Mouse (Mus musculus) lung, embryonic 14.5 days (tissue): Measurements from ENCODE around the gene Plekho2. TPM values are rescaled to one million over a fixed set of nuclear protein-coding genes. Genes with fewer than 3 reads are reported as not detected.

Source experiments
- ATAC-seq: fragments of 200-750 bp; cut with Nextera tagmentation; 2 replicates; pipeline ENCODE4 v1.8.0; 2017; ENCODE audit warnings: mild to moderate bottlenecking, moderate TSS enrichment, moderate library complexity; ENCODE audit not compliant: insufficient read depth
- DNase-seq: peaks from one replicate; pipeline ENCODE4 v3.0.0-alpha.2; 2015
- H3K27ac ChIP-seq: fragments of 300-500 bp; sonication (generic); 2 replicates; pipeline ENCODE4 v1.5.1; 2014; ENCODE audit warnings: low read depth, mild to moderate bottlenecking, moderate library complexity
- H3K27me3 ChIP-seq: fragments of 300-500 bp; sonication (generic); 2 replicates; pipeline ENCODE4 v1.6.1; 2014; ENCODE audit warnings: low read length, control low read depth; ENCODE audit not compliant: insufficient read depth
- H3K36me3 ChIP-seq: fragments of 300-500 bp; sonication (generic); 2 replicates; pipeline ENCODE4 v1.6.1; 2014; ENCODE audit warnings: control low read depth; ENCODE audit not compliant: insufficient read depth
- H3K4me1 ChIP-seq: fragments of 300-500 bp; sonication (generic); 2 replicates; pipeline ENCODE4 v1.6.1; 2014; ENCODE audit warnings: antibody characterized with exemption, control low read depth; ENCODE audit not compliant: insufficient read depth
- H3K4me2 ChIP-seq: fragments of 300-500 bp; sonication (generic); 2 replicates; pipeline ENCODE4 v1.6.1; 2014; ENCODE audit warnings: mild to moderate bottlenecking
- H3K4me3 ChIP-seq: fragments of 300-500 bp; sonication (generic); 2 replicates; pipeline ENCODE4 v1.5.1; 2014; ENCODE audit warnings: low read depth, low read length
- H3K9ac ChIP-seq: fragments of 300-500 bp; sonication (generic); 2 replicates; pipeline ENCODE4 v1.6.1; 2014
- H3K9me3 ChIP-seq: fragments of 300-500 bp; sonication (generic); 2 replicates; pipeline ENCODE4 v1.6.1; 2016; ENCODE audit warnings: low read depth, low read length, control low read depth
- CTCF ChIP-seq: IDR thresholded peaks from 2 replicates; pipeline ENCODE4 v1.5.1; 2016; ENCODE audit warnings: antibody characterized with exemption, low read depth
- WGBS: fragments of 180-500 bp; shearing (Covaris S2); extraction: QIAGEN DNeasy Blood & Tissue Kit; methylation state at CpG from one replicate; pipeline ENCODE4 v1.1.7; 2014; 5-methylcytosine and 5-hydroxymethylcytosine counted together
- polyA plus RNA-seq: library from polyadenylated mRNA; unstranded; fragments of >200 nt; fragmentation: Nextera tagmentation; extraction: Ambion mirVana; gene quantifications from 2 replicates; pipeline ENCODE4 v1.2.1, GENCODE M21; 2014

The Plekho2 gene
- polyA plus RNA-seq, 1 experiment from 2014 or later: 21.8 TPM

GRCm38 (mm10) chr9:65600951-65601350 lies 21.1 kb upstream of the Plekho2 start:
- no peak for DNase-seq
- H3K4me1 ChIP-seq: no peaks in the 10 kb centered on the region
- WGBS: 71% methylated on average over 2 of the region's 2 CpGs
- no peaks in the 10 kb centered on the region for H3K9me3 ChIP-seq
- peaks cover under 1% of the 10 kb centered on the region; the same call in 1 of the 2 replicates for H3K36me3 ChIP-seq
- H3K4me2 ChIP-seq: no peak overlapping the region
- H3K27ac ChIP-seq: no peak overlapping the region
- no peak overlapping the region for H3K4me3 ChIP-seq
- no peak for ATAC-seq
- no peaks in the 10 kb centered on the region for H3K27me3 ChIP-seq
- no peak overlapping the region for H3K9ac ChIP-seq
- no peak for TF ChIP-seq CTCF

- peak; percentile 59 for TF ChIP-seq CTCF
- peak; percentile 89 for DNase-seq
- Histone ChIP-seq H3K9ac (no peak overlapping the region), H3K9me3 (no peaks in the 10 kb centered on the region), H3K27me3 (no peaks in the 10 kb centered on the region), H3K4me2 (peak overlapping the region; percentile 40), H3K27ac (no peak overlapping the region), H3K4me1 (no peaks in the 10 kb centered on the region), H3K4me3 (peak overlapping the region; percentile 18), H3K36me3 (peaks cover 21% of the 10 kb centered on the region)
- ATAC-seq: no peak
- 37% methylated on average over 9 of the region's 11 CpGs for WGBS
Observed at GRCm38 (mm10) chr9:65598765-65599249, 19.0 kb upstream of the Plekho2 start.

GRCm38 (mm10) chr9:65593596-65593995 lies 13.8 kb upstream of the Plekho2 start:
- Histone ChIP-seq H3K4me3 (no peak overlapping the region), H3K9me3 (no peaks in the 10 kb centered on the region), H3K27me3 (no peaks in the 10 kb centered on the region), H3K4me2 (no peak overlapping the region), H3K27ac (no peak overlapping the region), H3K9ac (no peak overlapping the region), H3K36me3 (peaks cover 67% of the 10 kb centered on the region), H3K4me1 (peaks cover 6% of the 10 kb centered on the region)
- DNase-seq (no peak), ATAC-seq (no peak)
- TF ChIP-seq CTCF: no peak
- WGBS: 81% methylated on average over 9 of the region's 9 CpGs

GRCm38 (mm10) chr9:65592721-65593120 lies 12.9 kb upstream of the Plekho2 start:
- Histone ChIP-seq H3K9ac (no peak overlapping the region), H3K4me2 (no peak overlapping the region), H3K9me3 (no peaks in the 10 kb centered on the region), H3K36me3 (peaks cover 67% of the 10 kb centered on the region), H3K4me3 (no peak overlapping the region), H3K27me3 (no peaks in the 10 kb centered on the region), H3K27ac (no peak overlapping the region), H3K4me1 (peaks cover 6% of the 10 kb centered on the region)
- no peak for TF ChIP-seq CTCF
- DNase-seq: no peak
- no peak for ATAC-seq
- 82% methylated on average over 3 of the region's 3 CpGs for WGBS

- peaks cover 49% of the 10 kb centered on the region for H3K36me3 ChIP-seq
- H3K27me3 ChIP-seq: no peaks in the 10 kb centered on the region
- 85% methylated on average over 3 of the region's 3 CpGs for WGBS
- no peaks in the 10 kb centered on the region for H3K9me3 ChIP-seq
- DNase-seq (no peak), ATAC-seq (no peak)
- TF ChIP-seq CTCF: no peak; the same call in 1 of the 2 replicates
- H3K4me1 ChIP-seq: peaks cover 9% of the 10 kb centered on the region
- no peak overlapping the region for H3K27ac ChIP-seq
- peak overlapping the region; percentile 91 for H3K4me2 ChIP-seq
- H3K9ac ChIP-seq: no peak overlapping the region
- H3K4me3 ChIP-seq: peak overlapping the region; percentile 61
Observed at GRCm38 (mm10) chr9:65589091-65589490, 9.3 kb upstream of the Plekho2 start.

- WGBS: under 1% methylated on average over 56 of the region's 64 CpGs
- Histone ChIP-seq H3K27ac (peak overlapping the region; percentile 43; the same call in 1 of the 2 replicates), H3K36me3 (peaks cover 36% of the 10 kb centered on the region), H3K9me3 (no peaks in the 10 kb centered on the region), H3K4me1 (peaks cover 9% of the 10 kb centered on the region), H3K4me3 (peak overlapping the region; percentile 61), H3K27me3 (no peaks in the 10 kb centered on the region), H3K4me2 (peak overlapping the region; percentile 91), H3K9ac (peak overlapping the region; percentile 63)
- no peak for TF ChIP-seq CTCF
- DNase-seq: peak; percentile 69
- ATAC-seq: peak; percentile 25; the same call in 1 of the 2 replicates
Observed at GRCm38 (mm10) chr9:65587573-65588358, 7.9 kb upstream of the Plekho2 start.

GRCm38 (mm10) chr9:65587270-65587572 lies 7.4 kb upstream of the Plekho2 start:
- Histone ChIP-seq H3K9ac (peak overlapping the region; percentile 63), H3K27me3 (no peaks in the 10 kb centered on the region), H3K9me3 (no peaks in the 10 kb centered on the region), H3K4me3 (peak overlapping the region; percentile 61), H3K4me1 (peaks cover 9% of the 10 kb centered on the region), H3K4me2 (peak overlapping the region; percentile 91), H3K36me3 (peaks cover 31% of the 10 kb centered on the region), H3K27ac (no peak overlapping the region)
- 0% methylated on average over 6 of the region's 6 CpGs for WGBS
- no peak for DNase-seq
- no peak for TF ChIP-seq CTCF
- no peak for ATAC-seq
